ENCODE assay signal across 8 mouse cellular contexts in genomic region chr11:102026694-102027360, GRCm38 (mm10). TPM values are rescaled to one million over a fixed set of nuclear protein-coding genes. Genes with fewer than 3 reads are reported as not detected.
DNase-seq lines count a peak whose midpoint lies in the region; ATAC-seq and TF ChIP-seq lines count a peak whose summit lies in the region.

No protein-coding gene starts in this region.

- H3K4me3 ChIP-seq in G1E (ENCODE audit: low read depth, low read length), result peak overlapping the region; percentile 67; the same call in 1 of the 2 replicates
- H3K4me3 ChIP-seq in forebrain, embryonic 15.5 days, result peak overlapping the region; percentile 67
- H3K4me3 ChIP-seq in lung, adult 2 months (replicated peaks; ENCODE audit: extremely low read depth, low read depth, low read length), result peak overlapping the region; percentile 79

- ATAC-seq in G1E (ENCODE audit: extremely low read depth, insufficient number of reproducible peaks, low FRiP score, poor library complexity, severe bottlenecking), result no peak
- peak; percentile 88 for ATAC-seq in forebrain, embryonic 15.5 days (replicated peaks)

- H3K36me3 ChIP-seq in G1E (replicated peaks), result no peaks in the 10 kb centered on the region
- H3K36me3 ChIP-seq in forebrain, embryonic 15.5 days, result peaks cover 7% of the 10 kb centered on the region

- H3K9ac ChIP-seq in forebrain, embryonic 15.5 days (replicated peaks), result peak overlapping the region; percentile 77

- peak overlapping the region; percentile 91 for H3K27ac ChIP-seq in forebrain, embryonic 15.5 days (replicated peaks)

- under 1% methylated on average over 71 of the region's 73 CpGs for WGBS in forebrain, embryonic 15.5 days
- WGBS in lung, adult 2 months, result 1% methylated on average over 57 of the region's 73 CpGs

- peaks cover 55% of the 10 kb centered on the region for H3K27me3 ChIP-seq in G1E (ENCODE audit: insufficient read depth, low read length)
- H3K27me3 ChIP-seq in forebrain, embryonic 15.5 days, result no peaks in the 10 kb centered on the region

- no peak for TF ChIP-seq POLR2A in lung, adult 2 months (IDR thresholded peaks at IDR 0.05; ENCODE audit: borderline replicate concordance, extremely low read depth, low read depth, low read length)

- H3K4me1 ChIP-seq in G1E (ENCODE audit: insufficient read depth, low read depth, low read length), result peaks cover 34% of the 10 kb centered on the region
- H3K4me1 ChIP-seq in forebrain, embryonic 15.5 days, result peaks cover 37% of the 10 kb centered on the region
- H3K4me1 ChIP-seq in lung, adult 2 months (ENCODE audit: control insufficient read depth, insufficient read depth, low read length), result no peaks in the 10 kb centered on the region

- peak; percentile 48 for DNase-seq in G1E (ENCODE audit: low spot score)
- peak; percentile 86 for DNase-seq in cerebellum, adult 11 months
- peak; percentile 44 for DNase-seq in heart, postnatal 25 days (ENCODE audit: low spot score)
- DNase-seq in kidney, postnatal 4 days, result peak; percentile 81 to 87
- peak; percentile 68 for DNase-seq in lung, adult 2 months
- DNase-seq in ovary, postnatal 36 days (ENCODE audit: low spot score), result peak; percentile 79
- peak; percentile 19 to 51 for DNase-seq in urinary bladder, postnatal 36 days (ENCODE audit: low spot score in 2 of 2)

- H3K9me3 ChIP-seq in G1E (replicated peaks), result no peaks in the 10 kb centered on the region
- no peaks in the 10 kb centered on the region for H3K9me3 ChIP-seq in forebrain, embryonic 15.5 days

- no peak for TF ChIP-seq CTCF in G1E (IDR thresholded peaks at IDR 0.05; ENCODE audit: low read depth, low read length)
- no peak for TF ChIP-seq CTCF in lung, adult 2 months (IDR thresholded peaks at IDR 0.05; ENCODE audit: insufficient read depth, low read length)

- peak overlapping the region; percentile 70 for H3K4me2 ChIP-seq in forebrain, embryonic 15.5 days (replicated peaks)

- intact Hi-C loops in heart, postnatal 25 days (cut with DNase I), result no loop called here

RNA-seq across cellular contexts. Expression of gene Mpp3, which starts 1.4 kb away (rescaled TPM):
- total RNA-seq in G1E (2014; fragmentation: Nextera tagmentation) (not detected in 2 replicates), G1E (2017) (0.06 and 0.22 TPM in 2 replicates)
- not detected in 2 replicates for polyA plus RNA-seq in G1E (2012)
- polyA plus RNA-seq in forebrain, embryonic 15.5 days (2015; fragmentation: Nextera tagmentation; extraction: Ambion mirVana), result 46.2 and 48.5 TPM in 2 replicates
- total RNA-seq in heart, postnatal 25 days (2021), result 1 to 10 TPM; 1.9 to 2.1 TPM
- 2.4 and 4.0 TPM in 2 replicates for polyA plus RNA-seq in lung, adult 2 months (2012; rRNA removed)

RNA-seq across cellular contexts. Expression of gene Cd300lg, which starts 14.5 kb away (rescaled TPM):
- total RNA-seq in G1E (2014; fragmentation: Nextera tagmentation), result not detected in 2 replicates
- total RNA-seq in G1E (2017), result 0.06 TPM in 1 of 2 replicates, not detected in the other
- polyA plus RNA-seq in G1E (2012), result not detected in 2 replicates
- 0.11 and 0.34 TPM in 2 replicates for polyA plus RNA-seq in forebrain, embryonic 15.5 days (2015; fragmentation: Nextera tagmentation; extraction: Ambion mirVana)
- total RNA-seq in heart, postnatal 25 days (2021), result 10 to 100 TPM; 50.1 to 62.2 TPM
- polyA plus RNA-seq in lung, adult 2 months (2012; rRNA removed), result 7.8 and 12.0 TPM in 2 replicates

RNA-seq across cellular contexts. Expression of gene Dusp3, which starts 40.0 kb away (rescaled TPM):
- 12.5 and 17.3 TPM in 2 replicates for total RNA-seq in G1E (2014; fragmentation: Nextera tagmentation)
- 14.6 and 16.0 TPM in 2 replicates for total RNA-seq in G1E (2017)
- polyA plus RNA-seq in G1E (2012), result 3.4 and 4.8 TPM in 2 replicates
- polyA plus RNA-seq in forebrain, embryonic 15.5 days (2015; fragmentation: Nextera tagmentation; extraction: Ambion mirVana), result 11.0 and 13.0 TPM in 2 replicates
- total RNA-seq in heart, postnatal 25 days (2021), result 100 to 1,000 TPM; 115 to 122 TPM
- polyA plus RNA-seq in lung, adult 2 months (2012; rRNA removed), result 176 and 296 TPM in 2 replicates

RNA-seq across cellular contexts. Expression of gene Cfap97d1, which starts 42.7 kb away (rescaled TPM):
- total RNA-seq in G1E (2014; fragmentation: Nextera tagmentation), result not detected in 2 replicates
- not detected in 2 replicates for total RNA-seq in G1E (2017)
- polyA plus RNA-seq in G1E (2012), result not detected in 2 replicates
- not detected in 2 replicates for polyA plus RNA-seq in forebrain, embryonic 15.5 days (2015; fragmentation: Nextera tagmentation; extraction: Ambion mirVana)
- not detected for total RNA-seq in heart, postnatal 25 days (2021)
- polyA plus RNA-seq in lung, adult 2 months (2012; rRNA removed), result not detected in 2 replicates

Comparison
In these comparisons a context has a peak if more than half of its experiments do, and no peak if none do; other contexts are left out.
1. DNase-seq: peak in every context shown above with its lines; median percentile 86 in cerebellum, adult 11 months; 84 in kidney, postnatal 4 days; 79 in ovary, postnatal 36 days; 68 in lung, adult 2 months; 48 in G1E; 44 in heart, postnatal 25 days; 35 in urinary bladder, postnatal 36 days.
2. RNA of gene Dusp3, which starts 40.0 kb away (polyA plus RNA-seq): 176 to 296 TPM in lung, adult 2 months; 11.0 to 13.0 TPM in forebrain, embryonic 15.5 days and 3.4 to 4.8 TPM in G1E; every median in the first group is over 10 times any median in the second.
3. Peak in every context shown above with its lines, with median percentiles within 50 percentile points of each other: H3K4me3 ChIP-seq.